Mouse (Mus musculus): ENCODE data around the gene Ube2s.
"Not testable (repeated sequence)": the region's sequence is repeated elsewhere in the genome, so short reads cannot be mapped to it uniquely, and the experiment has no call there.

The Ube2s gene

GRCm38 (mm10) chr7:4812303-4813104 lies at the start of gene Ube2s:
Gene Ube2s (minus strand): TSS chr7:4812590.
- CTCF ChIA-PET: interaction anchor here (0.6 kb wide), 1 partner anchor 10 kb away, joined by 3 read pairs; no protein-coding TSS in a partner anchor

DNA sequence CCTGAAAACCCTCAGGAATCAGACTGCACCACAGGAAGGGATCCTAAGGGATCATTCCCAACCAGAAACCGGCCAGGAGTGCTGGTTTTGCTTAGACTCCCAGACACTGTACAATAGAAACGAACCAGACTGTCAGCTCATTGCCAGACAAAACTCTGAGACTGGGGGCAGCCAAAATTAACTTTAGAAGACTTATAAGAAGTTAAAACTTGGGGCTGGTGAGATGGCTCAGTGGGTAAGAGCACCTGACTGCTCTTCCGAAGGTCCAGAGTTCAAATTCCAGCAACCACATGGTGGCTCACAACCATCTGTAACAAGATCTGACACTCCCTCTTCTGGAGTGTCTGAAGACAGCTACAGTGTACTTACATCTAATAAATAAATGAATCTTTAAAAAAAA lies 48.5 kb upstream of the Ube2s start:
- CTCF ChIA-PET: not testable (repeated sequence)

- CTCF ChIA-PET: interaction anchor here (0.6 kb wide), 1 partner anchor 411 kb away, joined by 25 read pairs; no protein-coding TSS in a partner anchor
Observed at GRCm38 (mm10) chr7:4859418-4859978, 47.1 kb upstream of the Ube2s start.

- CTCF ChIA-PET: no interaction called here
Observed at GRCm38 (mm10) chr7:4857321-4857720, 44.9 kb upstream of the Ube2s start.

- CTCF ChIA-PET: no interaction called here
Observed at GRCm38 (mm10) chr7:4856508-4856907, 44.1 kb upstream of the Ube2s start.

DNA sequence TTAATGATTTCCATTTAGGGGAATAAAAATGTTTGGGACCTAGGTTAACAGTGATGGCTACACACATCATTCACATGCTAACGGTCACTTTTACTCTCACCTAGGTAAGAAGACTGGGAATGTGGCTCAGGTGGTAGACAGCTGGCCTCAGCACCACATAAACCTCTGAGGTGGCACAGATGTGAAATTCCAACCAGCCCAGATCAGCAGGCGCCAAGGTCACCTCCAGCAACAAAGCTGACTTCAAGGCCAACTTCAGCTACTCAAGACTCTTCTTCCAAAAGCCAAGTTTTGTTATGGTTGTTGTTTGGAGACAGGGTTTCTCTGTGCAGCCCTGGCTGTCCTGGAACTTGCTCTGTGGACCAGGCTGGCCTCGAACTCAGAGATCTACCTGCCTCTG lies 41.2 kb upstream of the Ube2s start:
- CTCF ChIA-PET: no interaction called here

DNA sequence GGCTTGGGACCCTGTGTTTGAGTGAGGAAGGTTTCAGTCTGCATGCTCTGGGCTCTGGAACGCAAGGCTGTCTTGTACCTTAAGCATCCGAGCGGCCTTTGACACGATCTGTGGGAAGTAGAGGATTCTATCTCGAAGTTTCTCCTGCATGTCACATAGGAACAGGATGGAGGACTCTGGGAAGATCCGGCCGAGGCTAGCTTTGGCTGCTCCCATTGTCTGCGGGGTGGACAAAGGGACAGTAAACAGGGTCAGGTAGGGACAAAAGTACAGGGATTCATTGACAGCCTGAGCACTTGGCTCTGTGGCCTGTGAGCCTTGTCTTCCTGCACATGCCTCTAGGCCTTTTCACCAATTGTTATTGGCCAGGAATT lies 38.9 kb upstream of the Ube2s start:
- CTCF ChIA-PET: no interaction called here

GRCm38 (mm10) chr7:4850621-4851314 lies 38.4 kb upstream of the Ube2s start:
- CTCF ChIA-PET: no interaction called here

- CTCF ChIA-PET: no interaction called here
Observed at GRCm38 (mm10) chr7:4849372-4849771, 37.0 kb upstream of the Ube2s start.

DNA sequence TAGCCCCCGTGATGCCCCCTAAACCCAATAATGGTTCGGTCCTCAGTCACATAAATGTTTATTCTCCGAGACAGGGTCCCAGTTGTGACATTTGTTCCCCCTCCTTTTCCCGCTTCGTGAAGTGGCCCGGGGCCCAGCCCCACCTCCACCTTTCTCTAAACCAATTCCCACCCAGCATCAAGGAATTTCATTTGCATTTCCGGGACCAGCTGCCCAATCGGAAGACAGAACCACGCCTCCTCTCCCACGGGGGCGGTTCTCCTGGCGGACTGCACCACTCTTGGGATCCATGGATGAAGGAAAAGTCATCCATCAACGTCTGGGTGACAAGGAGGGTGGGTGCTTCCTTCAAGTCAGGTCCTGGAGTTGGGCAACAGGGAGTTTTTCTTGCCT lies 32.5 kb upstream of the Ube2s start:
- CTCF ChIA-PET: no interaction called here

DNA sequence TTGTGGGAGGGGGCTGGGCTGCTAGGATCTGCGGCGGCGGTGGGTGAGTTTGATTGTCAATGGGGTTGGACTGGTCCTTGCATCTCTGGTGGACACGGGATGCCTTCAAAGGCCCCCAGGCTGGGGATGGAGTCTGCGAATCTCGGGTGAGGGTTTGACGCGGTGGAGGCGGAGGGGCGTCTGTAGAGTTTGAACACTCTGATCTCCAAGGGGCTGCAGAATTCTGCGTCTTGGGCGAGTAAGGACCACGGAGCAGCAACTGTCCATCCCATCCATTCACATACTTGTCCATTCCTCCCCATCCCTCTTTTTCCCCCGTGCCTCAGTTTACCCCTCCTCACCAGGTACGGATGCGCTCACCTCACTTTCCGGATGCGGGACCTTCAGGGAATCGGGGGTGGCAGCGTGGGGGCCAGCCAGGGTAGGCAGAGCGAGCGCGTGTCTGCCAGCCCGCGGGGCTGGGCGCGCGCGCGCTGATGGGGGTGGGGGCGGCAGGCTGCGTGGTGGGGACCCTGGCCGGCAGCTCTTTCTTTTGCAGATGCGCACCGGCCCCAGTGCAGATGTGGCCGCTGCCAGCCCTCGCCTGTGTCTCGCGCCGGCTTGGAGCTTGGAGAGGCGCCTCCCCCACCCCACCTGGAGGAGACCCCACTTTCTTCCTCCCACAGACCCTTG lies 32.0 kb upstream of the Ube2s start, which contains the start of gene Shisa7:
Shisa7 (minus strand) TSS at position 452 of the 672 bp plus-strand sequence.
- CTCF ChIA-PET: no interaction called here

GRCm38 (mm10) chr7:4843604-4844244 lies 31.3 kb upstream of the Ube2s start:
- CTCF ChIA-PET: no interaction called here

DNA sequence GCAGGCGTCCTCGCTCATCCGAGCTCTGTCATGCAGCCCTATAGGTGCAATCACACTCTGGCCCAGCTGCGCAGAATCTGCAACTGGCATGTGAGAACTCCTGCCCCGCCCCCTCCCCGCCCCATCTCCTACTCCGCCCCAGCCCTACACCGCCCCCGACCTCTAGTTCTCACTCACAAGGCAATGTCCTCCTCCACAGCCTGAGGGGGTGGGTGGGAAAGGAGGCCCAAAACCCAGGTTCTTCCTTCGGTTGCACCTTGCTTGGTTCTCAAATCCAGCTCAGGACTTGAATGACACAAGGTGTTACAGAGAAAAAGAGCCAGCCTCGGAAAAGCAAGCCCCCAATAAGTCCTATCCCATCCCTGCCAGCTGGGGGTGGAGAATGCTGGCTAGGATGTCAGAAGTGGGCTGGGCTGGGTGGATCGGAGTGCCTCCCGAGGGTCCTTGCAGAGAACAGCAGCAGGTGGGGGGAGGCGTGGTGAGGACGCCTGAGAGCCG lies 30.3 kb upstream of the Ube2s start:
- CTCF ChIA-PET: no interaction called here

DNA sequence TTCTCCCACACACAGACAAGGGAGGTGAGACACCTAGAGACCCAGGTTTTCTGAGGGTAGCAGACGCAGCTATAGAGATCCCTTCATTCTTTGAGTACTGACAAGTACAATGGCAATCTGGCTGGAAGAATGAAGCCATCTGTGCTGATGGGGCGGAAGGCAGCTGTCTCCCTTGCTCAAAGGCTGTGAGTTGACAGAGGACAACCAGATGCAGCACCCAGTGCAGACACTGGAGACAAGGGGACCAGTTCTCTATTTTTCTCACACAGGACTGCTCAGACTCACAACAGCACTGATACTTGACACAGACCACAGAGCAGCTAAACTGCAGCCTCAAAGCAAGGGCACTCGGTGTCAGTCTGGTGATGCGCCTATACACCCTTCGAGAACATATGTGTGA lies 29.7 kb upstream of the Ube2s start:
- CTCF ChIA-PET: no interaction called here

DNA sequence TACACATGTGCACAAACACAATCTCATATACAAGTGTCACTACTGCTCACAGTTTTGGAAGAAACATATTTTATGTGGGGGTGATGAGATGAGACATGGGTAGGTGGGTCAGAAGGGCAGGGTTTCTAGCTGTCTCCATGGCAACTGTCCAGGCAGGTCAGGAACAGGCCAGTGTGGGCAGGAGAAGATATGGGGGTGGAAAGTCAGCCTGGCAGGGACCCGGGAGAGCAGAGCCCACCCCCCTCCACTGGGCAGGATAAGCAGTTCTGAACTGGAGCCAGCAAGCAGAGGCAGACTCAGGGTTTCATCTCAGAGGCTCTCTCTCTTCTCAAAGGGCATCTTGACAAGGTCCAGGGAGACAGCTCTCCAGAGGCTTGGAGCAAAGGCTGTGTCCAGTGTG lies 25.2 kb upstream of the Ube2s start:
- CTCF ChIA-PET: no interaction called here

DNA sequence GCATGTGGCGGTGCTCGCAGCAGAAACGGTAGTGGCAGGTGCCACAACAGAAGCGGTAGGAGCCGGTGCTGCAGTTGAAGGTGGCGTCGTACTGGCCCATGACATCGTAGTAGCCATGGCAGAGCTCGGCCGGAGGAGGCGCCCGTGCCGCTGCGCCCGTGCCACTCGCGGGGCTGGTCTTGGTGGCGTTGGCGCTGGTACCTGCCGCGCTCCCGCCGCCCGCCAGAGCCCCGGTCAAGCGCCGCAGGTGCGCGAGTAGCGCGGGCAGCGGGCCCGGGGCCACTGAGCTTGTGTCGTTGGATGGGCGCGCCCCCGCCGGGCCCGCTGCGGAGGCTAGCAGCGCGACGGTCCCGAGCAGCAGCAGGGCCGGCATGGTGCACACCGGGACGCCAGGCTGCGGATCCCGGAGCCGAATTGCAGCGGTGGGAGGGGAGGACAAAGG lies 24.0 kb upstream of the Ube2s start:
- CTCF ChIA-PET: no interaction called here

- CTCF ChIA-PET: no interaction called here
Observed at GRCm38 (mm10) chr7:4835631-4836327, 23.4 kb upstream of the Ube2s start.

DNA sequence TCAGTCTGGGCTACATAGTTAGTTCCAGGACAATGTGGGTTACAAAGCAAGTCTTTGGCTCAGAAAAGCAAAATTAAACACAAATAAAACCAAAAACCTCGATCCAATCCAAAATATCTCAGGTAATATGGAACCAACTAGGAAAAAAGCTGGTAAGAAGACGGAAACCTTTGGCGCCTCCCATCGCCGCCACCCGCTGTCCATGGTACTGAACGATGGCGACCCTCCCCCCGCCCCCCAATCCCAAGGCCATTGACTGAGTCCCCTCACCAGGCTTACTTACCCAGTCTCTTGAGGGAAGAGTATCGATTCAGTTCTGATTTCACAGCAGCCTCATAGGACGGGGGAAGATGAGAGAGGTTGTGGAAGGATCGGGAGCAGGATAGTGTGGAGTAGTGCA lies 18.1 kb upstream of the Ube2s start:
- CTCF ChIA-PET: no interaction called here

DNA sequence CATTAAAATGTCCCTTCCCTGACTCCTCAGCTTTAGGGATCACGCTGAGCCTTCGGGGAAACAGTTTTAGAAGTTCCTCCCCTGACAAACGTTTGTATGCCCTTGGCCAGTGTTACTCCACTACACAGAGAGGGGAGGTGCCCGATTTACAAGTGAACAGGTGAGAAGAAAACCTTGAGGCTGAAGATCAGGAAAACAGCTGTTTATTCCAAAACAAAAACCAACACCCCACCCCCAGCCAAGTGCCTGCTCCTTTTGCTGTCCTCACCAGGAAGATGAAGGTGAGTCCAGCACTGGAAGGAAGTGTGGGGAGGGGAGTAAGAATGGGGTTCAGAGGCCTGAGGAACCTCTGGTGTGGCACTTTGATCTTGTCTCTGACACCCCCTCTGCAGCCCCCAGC lies 13.0 kb upstream of the Ube2s start:
- CTCF ChIA-PET: no interaction called here

- CTCF ChIA-PET: no interaction called here
Observed at GRCm38 (mm10) chr7:4822162-4822907, 9.9 kb upstream of the Ube2s start.

- CTCF ChIA-PET: no interaction called here
Observed at GRCm38 (mm10) chr7:4821690-4822089, 9.3 kb upstream of the Ube2s start.

Measured in spleen, embryonic (tissue).